Mouse (Mus musculus) adrenal gland, postnatal 10 days (tissue): Measurements from ENCODE around the gene Qpctl. TPM values are rescaled to one million over a fixed set of nuclear protein-coding genes. Genes with fewer than 3 reads are reported as not detected.

Experiments used
- DNase-seq: peaks from one replicate; pipeline ENCODE4 v3.0.0; 2021; ENCODE audit warnings: mixed read lengths
- total RNA-seq, 2 experiments: library from RNA; stranded (reverse); gene quantifications; 2 replicates each; pipeline ENCODE4 v1.2.3; 2021

The Qpctl gene
- total RNA-seq, 2 experiments from 2014 or later: 12.5 to 12.6 TPM

DNA sequence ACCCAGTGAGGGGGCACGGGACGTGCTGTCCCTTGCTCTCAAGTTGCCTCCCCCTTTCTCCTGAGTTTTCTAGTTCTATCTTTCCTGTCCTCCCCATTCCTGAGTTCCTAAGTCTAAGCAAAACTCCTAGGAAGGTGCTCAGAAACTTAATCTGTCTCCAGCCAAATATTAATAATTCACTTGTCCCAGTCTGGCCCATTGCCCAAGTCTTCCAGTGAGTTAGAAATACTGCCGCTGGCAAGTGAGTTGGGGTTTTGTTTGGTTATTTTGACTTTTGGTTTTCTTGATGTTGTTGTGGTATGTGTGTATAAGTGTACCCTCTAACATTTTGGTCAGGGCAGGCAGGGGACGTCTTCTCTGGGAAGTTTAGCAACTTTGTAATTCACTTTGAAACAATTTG is 27.4 kb downstream of the Qpctl start:
- peak; percentile 57 for DNase-seq

DNA sequence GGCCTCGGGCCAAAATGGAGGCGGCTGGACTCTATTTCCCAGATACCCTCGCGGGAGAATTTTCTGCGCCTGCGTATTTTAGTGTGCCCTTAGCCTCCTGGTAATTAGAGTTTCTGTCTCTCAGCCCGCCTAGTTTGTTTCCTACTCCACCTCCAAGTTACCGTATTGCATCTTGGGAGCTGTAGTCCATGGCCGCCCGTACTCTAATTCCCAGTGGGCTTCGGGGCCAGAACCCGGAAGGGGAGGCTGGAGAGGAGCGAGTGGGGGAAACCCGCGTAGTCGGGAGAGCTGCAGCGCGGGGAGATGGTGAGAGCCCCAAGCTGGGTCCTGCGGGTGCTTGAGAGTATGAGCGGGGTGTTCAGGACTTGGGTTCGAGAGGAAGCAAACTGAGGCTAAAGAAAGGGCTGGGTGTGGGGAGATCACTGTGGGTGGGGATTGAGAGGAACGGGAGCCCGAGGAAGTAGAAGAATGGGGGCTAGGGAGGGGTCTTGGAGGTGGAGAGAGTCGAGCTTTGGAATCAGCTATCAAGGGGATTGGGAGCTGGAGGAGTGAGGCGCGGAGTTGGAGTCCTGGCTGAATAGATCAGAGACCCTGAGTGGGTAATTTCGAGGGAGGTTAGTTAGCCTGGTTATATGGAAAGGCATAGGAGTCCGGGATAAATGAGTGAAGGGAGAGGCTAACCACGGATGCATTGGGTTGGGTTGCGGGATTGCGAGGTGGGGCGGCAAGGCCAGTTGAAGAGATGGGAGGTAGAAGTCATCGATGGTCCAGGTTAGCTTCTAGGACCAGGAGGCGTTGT is 29.3 kb downstream of the Qpctl start, which contains the start of gene Fbxo46:
Gene Fbxo46 (plus strand): TSS at position 229 of the 799 bp plus-strand sequence.
- DNase-seq: peak; percentile 92

DNA sequence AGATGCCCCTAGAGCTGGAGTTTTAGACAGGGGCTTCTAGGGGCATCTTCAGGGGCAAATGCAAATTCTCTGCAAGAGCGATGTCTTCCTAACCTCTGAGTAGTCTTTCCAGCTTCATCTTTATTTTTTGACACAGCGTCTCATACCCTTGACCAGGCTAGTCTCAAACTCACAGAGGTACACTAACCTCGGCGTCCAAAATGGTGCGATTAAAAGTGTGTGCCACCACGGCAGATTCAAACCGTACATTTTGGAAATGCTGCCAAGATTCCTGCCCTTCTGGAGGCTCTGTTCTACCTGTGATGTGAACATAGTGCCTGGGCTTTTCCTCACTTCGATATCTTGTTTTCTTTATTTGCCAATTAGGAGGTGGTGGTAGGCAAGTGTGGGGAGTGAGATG is 30.0 kb downstream of the Qpctl start:
- DNase-seq: no peak

DNA sequence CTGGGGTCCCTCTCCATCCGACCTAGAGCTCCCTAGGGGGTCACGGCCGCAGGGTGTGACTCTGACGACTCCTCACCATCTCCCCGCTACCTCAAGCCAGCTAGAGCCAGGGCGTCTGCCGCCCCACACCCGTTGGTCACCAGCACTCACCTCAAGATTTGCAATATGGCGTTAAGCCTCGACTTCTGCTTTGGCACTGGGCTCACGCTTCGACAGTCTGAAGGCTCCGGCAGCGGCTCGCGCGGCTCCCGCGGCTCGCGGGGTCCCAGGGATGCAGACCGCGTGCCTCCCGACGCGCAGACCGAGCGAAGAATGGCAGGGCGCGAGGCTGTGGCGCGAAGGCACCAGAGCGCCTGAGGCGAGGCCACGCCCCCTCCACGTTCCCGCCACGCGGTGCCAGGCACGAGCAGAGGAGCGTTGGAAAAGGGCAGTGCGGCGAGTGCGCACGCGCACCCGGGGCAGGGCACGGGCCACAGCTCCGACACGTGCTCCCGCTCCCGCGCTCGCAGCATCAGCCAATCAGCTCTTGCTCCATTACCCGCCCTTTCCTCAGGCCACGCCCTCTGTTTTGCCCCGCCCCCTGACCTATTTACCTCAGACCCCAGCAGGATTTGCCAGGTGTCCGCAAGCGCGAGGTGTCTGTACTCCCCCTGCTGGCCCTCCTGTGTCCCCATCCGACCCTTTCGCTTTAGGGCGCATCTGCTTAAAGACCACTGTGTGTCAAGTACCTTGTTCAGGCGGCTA is 30.9 kb downstream of the Qpctl start, which contains the start of gene Gm4969:
Gene Gm4969 (minus strand): TSS at position 341 of the 744 bp plus-strand sequence.
- peak; percentile 55 for DNase-seq

DNA sequence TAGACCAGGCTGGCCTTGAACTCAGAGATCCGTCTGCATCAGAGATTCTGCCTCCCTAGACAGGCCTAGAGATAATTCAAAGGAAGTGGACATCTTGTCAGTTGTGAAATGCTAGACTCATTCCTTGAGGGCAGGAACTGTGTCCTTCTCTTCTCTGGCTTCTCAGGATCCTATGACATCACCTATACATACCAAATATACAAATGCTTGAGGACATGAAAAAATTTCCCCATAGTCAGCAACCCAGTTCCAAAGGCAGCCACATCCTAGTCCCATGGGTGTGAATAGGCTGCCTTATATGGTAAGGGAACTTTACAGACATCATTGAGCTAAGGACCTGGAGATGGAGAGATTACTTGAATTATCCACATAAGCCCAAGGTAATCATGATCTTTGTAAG is 39.5 kb downstream of the Qpctl start:
- no peak for DNase-seq

DNA sequence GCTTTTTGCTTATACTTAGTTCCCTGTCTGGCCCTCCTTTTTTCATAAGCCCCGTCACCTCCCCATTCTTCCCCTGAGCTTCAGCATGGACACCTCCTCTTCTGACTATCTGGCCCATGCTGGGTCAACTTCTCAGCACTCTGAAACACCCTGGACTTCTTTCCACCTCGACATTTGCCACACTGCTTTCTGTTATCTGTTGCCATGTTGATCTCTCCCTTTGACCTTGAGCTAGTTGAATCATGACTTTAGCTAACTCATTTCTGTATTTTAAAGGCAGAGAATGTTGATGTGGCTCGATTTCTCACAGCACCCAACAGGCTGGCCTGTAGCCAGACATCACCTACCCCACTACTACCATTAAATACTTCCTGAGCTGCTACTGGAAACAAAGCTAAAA is 41.7 kb downstream of the Qpctl start:
- DNase-seq: no peak

DNA sequence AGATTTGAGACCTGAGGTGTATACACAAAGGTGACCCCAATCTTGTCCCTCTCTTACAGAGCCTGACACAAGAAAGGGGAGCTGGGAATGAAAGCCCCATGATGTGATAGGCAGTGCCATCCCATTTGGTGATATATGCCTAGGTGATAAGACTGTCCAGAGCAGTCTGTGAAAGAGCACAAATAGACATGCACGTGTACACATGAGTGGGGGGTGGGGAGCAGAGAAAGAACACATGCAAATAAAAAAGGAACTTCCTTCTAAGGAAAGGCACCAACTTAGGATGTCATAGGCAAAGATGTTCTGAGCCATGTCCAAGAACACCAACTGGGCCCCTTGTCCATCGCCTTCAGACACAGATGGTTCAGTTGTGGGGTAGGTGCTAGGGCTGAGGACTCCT is 44.6 kb downstream of the Qpctl start:
- DNase-seq: no peak

DNA sequence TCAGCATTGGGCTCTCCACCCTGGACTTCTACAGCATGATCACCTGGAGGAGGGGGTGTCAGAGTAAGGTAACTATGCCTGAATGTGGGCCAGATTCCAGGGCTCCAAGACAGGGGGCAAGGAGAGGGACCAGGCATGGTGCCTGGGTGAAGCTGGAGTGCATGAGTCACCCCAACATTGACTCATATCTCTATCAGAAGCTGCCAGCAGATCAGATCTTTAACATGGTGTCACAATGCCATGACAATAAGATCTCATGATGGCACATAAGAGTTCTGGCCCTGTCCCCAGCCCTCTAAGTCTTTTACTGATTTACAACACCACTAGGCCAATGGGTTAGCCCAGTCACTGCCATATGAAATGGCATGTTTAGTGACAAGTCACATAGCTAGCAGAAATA is 45.4 kb downstream of the Qpctl start:
- DNase-seq: no peak

DNA sequence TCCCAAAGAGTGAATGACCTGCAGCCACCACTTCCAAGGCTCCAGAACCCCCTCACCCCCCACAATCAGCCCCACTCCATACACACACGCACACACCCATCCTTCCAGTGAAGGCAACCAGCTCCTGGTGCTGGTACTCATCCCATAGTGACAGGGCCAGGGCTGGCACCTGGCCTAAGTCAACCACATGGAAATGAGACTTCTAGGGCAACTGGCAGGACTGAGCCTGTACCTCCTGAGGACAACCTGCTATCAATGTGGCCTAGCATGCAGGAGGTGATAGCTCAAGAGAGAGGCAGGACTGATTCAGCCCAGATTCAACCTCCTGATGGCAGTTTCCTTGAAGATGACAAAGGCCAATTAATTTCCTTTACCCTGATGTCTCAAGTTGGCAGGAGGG is 48.8 kb downstream of the Qpctl start:
- no peak for DNase-seq

DNA sequence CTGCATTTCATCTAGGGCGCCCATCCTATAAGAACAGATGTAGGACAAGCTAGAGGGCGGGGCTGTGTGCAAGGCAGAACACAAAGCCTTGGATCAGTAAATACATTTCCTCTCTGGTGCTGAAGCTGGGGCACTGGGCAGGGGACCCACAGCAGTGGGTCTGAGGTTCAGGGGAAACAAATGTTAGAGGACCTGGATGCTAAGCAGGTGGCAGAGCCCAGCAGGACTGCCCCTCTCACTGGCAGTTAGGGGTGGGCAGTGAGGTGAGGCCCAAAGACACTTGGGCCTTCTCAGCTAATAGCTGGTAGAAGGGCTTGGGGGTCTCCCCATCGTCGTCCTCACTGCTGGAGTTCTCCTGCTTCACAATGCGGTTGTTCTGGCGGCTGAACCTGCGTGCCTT is 50.3 kb downstream of the Qpctl start:
- DNase-seq: no peak

DNA sequence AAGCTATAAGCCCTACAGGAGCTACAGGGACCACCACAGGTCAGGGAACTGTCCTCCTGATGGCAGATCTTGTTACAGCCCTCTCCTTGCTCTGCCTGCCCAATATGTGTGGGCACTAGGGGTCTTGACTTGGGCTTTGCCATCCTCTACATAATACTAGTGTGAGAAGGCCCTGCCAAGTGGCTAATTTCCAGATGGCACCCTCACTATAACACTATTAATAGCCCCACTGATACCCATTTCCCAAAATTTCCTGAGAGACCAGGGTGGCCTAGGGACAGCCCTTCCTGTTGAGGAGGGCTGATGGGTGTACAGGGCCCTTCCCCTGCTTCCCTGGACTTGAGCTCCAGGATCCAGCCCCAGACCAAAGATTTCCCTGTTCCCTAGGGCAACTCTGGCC is 51.2 kb downstream of the Qpctl start:
- no peak for DNase-seq

DNA sequence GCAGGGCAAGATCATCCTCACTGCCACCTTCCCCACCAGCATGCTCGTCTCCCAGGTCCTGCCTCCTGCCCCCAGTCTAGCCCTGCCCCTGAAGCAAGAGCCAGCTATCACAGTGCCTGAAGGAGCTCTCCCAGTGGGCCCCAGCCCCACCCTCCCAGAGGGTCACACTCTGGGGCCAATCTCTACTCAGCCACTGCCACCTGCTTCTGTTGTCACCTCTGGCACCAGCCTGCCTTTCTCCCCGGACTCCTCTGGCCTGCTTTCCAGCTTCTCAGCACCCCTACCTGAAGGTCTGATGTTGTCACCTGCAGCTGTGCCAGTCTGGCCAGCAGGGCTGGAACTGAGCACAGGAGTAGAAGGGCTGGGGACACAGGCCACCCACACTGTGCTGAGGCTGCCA is 51.9 kb downstream of the Qpctl start:
- no peak for DNase-seq

DNA sequence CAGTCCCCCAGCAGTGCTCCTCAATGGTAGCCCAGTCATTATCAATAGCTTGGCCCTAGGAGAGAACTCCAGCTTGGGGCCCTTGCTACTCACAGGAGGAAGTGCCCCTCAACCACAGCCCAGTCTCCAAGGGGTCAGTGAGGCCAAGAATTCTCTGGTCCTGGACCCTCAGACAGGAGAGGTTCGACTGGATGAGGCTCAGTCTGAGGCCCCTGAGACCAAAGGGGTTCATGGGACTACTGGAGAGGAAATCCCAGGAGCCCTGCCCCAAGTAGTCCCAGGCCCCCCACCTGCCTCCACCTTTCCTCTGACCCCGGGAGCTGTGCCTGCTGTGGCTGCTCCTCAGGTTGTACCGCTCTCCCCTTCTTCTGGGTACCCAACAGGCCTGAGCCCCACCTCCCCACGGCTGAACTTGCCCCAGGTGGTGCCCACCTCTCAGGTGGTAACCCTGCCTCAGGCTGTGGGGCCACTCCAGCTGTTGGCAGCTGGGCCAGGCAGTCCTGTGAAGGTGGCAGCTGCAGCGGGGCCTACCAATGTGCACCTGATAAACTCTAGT is 52.6 kb downstream of the Qpctl start:
- DNase-seq: no peak

DNA sequence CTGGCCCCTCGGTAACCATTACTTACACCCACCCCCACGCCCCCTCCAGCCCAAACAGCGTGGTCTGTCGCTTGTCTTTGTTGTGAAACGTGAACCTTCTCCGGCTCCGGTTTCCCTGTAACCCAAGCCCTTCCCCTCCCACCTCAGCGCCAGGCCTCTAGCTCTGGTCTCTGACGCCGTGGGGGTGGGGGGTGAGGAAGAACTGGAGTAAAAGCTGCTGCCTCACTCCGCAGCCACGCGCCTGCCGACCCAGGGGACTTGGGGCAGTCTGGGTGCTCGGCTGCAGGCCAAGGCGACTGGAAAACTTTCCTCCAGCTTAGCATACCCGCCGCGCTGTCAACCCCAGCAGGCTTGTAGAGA is 53.4 kb downstream of the Qpctl start:
- peak; percentile 89 for DNase-seq

DNA sequence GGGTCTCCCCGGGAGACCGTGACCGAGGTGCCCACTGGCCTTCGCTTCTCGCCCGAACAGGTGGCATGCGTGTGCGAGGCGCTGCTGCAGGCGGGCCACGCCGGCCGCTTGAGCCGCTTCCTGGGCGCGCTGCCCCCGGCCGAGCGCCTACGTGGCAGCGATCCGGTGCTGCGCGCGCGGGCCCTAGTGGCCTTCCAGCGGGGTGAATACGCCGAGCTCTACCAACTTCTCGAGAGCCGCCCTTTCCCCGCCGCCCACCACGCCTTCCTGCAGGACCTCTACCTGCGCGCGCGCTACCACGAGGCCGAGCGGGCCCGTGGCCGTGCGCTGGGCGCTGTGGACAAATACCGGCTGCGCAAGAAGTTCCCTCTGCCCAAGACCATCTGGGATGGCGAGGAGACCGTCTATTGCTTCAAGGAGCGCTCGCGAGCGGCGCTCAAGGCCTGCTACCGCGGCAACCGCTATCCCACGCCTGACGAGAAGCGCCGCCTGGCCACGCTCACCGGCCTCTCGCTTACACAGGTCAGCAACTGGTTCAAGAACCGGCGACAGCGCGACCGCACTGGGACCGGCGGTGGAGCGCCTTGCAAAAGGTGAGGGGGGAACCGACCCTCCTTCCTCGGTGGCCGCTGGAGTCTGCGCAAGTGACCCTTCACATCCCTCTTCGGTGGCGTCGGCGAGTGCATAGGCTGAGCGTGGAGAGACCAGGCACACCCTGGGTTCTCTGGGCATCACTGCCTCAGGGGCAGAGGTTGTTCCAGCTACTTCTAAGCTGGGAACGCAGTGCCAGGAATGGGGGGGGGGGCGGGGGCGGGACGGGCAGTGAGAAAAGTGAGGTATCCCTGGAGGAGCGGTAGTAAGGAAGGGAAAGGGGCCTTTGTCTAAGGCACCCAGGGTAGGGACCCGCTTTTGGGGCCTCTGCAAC is 54.0 kb downstream of the Qpctl start:
- peak; percentile 73 for DNase-seq

DNA sequence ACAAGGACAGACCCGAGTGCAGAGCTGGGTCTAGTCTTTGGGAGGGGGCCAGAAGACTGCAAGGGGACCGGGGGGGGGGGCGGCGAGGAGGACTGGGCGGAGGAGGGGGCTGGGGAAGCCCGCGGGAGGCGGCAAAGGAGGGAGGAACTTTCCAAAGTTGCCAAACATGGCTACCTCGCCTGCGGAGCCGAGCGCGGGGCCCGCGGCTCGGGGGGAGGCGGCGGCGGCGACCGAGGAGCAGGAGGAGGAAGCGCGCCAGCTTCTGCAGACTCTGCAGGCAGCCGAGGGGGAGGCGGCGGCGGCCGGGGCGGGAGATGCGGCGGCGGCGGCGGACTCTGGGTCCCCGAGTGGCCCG is 54.6 kb downstream of the Qpctl start, which contains the start of gene Six5:
Gene Six5 (plus strand): TSS at position 124 of the 355 bp plus-strand sequence.
- DNase-seq: no peak

DNA sequence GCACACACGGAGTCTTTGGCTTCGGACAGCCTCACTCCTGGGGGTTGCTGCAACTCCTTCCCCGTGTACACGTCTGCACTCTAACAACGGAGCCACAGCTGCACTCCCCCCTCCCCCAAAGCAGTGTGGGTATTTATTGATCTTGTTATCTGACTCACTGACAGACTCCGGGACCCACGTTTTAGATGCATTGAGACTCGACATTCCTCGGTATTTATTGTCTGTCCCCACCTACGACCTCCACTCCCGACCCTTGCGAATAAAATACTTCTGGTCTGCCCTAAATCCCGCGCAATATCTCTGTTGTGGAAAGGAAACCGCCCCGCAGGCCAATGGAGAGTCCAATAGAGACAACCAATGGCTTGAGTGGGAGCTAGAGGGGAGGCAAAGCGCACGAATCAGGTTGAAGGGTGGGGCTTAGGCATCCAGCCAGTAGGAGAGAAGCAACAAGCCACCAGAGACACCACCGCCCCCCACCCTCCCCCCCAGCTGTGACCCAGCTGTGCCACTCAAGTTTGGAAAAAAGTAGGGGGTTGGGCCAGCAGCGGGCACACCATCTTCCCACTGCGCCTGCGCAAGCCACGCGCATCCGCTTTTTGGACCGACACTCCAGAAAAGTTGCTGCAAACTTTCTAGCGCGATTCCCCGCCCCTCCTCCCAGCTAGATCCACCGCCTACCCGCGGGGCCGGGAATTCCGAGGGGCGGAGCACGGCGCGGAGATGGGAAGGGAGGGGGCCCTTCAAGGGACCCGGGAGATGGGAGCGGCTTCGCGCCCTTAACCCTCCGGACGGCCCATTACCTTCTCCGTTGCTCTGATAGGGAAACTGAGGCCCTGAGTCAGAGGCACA is 55.3 kb downstream of the Qpctl start:
- peak; percentile 98 for DNase-seq

DNA sequence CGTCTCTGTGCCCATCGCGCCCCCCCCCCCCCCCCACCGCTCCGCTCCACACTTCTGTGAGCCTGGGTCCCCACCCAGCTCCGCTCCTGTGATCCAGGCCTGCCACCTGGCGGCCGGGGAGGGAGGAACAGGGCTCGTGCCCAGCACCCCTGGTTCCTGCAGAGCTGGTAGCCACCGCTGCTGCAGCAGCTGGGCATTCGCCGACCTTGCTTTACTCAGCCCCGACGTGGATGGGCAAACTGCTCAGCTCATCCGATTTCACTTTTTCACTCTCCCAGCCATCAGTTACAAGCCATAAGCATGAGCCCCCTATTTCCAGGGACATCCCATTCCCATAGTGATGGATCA is 55.9 kb downstream of the Qpctl start:
- DNase-seq: peak; percentile 94

DNA sequence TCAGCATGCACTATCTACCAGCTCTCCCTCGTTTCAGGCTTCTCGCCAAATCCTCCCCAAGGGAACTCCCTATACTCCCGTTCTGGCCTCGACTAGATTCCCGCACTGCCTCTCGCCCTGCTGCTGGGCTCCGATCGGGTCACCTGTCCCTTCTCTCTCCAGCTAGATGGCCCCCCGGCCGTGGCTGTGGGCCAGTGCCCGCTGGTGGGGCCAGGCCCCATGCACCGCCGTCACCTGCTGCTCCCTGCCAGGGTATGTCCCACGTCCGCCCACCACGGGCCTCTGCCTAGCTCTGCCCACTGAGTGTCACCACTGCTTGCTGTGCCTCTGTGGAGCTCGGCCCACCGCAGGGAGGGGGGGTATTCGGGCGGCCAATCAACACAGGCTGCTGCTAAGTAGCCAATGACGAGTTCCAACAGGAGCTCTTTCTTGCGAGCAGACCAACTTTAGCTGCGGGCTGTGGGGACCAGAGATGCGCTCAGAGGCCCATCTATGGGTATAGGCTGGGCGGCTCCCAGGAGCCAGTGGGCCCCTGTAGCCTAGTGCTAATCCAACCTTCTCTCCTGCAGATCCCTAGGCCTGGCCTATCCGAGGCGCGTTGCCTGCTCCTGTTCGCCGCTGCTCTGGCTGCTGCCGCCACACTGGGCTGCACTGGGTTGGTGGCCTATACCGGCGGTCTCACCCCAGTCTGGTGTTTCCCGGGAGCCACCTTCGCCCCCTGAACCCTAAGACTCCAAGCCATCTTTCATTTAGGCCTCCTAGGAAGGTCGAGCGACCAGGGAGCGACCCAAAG is 56.5 kb downstream of the Qpctl start:
- DNase-seq: peak; percentile 69

DNA sequence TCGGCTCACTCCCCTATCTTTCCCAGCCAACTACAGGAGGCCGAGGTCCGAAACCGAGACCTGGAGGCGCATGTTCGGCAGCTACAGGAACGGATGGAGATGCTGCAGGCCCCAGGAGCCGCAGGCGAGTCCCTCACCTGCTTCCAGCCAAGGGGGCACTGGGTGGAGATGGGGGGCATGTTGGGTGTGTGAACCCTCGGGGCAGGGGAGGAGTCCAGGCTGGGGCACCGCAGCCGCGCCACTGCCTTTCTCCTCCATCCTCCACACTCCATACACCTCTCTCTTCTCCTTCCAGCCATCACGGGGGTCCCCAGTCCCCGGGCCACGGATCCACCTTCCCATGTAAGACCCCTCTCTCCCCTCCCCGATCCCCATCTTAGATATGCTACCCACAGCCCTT is 57.2 kb downstream of the Qpctl start:
- no peak for DNase-seq
